Mouse (Mus musculus): ENCODE data around the gene Slc25a38. TPM values are rescaled to one million over a fixed set of nuclear protein-coding genes. Genes with fewer than 3 reads are reported as not detected.
"Not testable (repeated sequence)": the region's sequence is repeated elsewhere in the genome, so short reads cannot be mapped to it uniquely, and the experiment has no call there.

Gene Slc25a38
- total RNA-seq, 2 experiments from 2014 or later, result 28.1 to 29.0 TPM

DNA sequence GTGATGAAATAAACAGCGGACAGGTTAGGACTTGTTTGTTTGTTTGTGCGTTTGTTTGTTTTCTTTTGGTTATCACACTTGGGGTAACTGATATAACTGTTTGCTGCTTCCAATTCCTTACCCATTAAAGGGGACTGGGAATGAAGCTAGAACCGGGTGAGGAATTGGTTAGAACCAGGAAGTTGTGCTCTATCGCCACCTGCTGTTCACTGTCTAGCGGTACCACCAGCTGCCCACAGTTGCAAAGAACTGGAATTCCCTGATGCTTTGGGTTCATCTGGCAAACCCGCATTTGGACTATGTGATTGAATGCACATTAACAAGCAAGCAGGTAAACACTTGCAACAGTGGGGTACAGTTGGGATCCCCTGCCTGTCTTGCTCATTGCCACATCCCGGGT, 11.5 kb upstream of the Slc25a38 start:
- DNase-seq (ENCODE audit: low spot score in 2 of 2), result peak; percentile 42 to 82

DNA sequence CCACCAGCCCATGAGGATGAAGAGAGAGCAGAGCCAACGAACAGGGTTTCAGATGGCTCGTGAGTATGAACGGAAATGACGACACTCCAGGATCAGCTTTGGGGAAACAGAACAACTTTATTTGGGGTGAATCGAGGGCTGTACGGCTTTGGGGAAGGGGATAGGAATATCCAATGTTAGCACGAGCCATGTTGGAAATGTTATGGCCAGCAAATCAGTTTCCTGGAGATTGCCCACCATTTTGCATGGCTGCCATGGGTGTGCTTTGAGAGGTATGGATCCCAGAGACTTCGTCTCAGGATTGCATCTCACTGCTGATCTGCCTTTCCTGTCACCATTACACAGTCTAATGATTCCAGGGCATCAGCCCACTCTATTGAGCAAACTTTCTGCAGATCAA, 10.9 kb upstream of the Slc25a38 start:
- no peak for DNase-seq (ENCODE audit: low spot score in 2 of 2)

DNA sequence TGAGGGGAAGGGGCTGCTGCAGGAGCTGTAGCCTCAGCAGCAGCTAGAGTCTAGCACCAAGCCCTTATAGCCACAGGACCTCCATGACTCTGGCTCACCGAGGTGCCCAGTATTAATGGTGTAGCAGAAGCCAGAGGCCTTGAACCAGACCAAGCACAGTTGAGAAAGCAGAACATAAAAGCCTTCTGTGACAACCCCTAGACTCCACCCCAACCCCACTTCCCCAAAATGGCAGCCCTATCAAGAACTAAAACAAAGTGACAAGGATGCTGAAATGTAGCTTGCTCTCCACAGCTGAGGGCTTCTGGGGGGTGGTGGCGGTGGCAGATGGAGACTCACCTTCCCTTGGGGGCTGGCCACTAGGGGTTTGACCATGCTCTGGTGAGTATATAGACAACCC, 9.0 kb upstream of the Slc25a38 start:
- DNase-seq (ENCODE audit: low spot score in 2 of 2), result no peak

DNA sequence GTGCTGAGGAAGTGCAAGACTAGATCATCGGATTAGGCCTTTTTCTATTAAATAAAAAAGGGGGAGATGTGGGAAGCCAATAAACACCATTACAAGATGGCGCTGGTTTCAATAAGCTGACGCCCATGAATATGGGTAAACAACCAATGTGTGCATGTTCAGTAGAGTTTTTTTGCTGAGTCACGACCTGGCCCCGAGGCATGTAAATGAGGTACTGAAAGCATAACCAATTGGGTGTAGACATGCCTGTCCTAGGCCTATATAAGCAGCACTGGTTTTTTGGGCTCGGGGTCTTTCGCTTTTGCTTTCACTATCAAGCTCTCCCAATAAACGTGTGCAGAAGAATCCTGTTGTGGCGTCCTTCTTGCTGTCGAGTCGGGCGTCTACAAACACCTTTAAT, 1.2 kb upstream of the Slc25a38 start:
- DNase-seq (ENCODE audit: low spot score in 2 of 2), result not testable (repeated sequence)

DNA sequence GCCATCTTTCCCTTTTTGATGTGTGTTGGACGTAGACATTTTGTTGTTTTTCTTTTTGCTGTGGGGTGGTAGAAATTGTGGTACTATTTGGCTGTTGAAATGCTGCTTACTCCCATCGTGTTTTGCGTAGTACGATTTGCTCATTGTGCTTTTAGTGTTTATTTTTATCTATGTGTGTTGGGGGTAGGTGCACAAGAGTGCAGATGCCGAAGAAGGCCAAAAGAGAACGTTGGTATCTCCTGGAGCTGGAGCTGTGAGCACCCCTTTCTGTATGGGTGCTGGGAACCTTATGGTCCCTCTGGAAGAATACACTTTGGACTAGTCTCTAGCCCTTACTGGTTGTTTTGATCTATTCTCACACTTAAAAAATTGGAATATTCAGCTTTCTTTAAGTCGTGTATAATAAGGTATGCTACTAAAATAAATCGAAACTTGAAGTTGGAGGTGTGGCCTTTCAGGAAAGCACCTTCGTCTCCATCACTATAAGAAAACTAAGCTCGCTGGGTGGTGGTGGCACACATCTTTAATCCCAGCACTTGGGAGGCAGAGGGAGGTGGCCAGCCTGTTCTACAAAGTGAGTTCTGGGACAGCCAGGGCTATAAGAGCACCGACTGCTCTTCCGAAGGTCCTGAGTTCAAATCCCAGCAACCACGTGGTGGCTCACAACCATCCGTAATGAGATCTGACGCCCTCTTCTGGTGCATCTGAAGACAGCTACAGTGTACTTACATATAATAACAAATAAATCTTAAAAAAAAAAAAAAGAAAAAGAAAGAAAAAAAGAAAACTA, 1.2 kb downstream of the Slc25a38 start:
- DNase-seq (ENCODE audit: low spot score in 2 of 2), result no peak

DNA sequence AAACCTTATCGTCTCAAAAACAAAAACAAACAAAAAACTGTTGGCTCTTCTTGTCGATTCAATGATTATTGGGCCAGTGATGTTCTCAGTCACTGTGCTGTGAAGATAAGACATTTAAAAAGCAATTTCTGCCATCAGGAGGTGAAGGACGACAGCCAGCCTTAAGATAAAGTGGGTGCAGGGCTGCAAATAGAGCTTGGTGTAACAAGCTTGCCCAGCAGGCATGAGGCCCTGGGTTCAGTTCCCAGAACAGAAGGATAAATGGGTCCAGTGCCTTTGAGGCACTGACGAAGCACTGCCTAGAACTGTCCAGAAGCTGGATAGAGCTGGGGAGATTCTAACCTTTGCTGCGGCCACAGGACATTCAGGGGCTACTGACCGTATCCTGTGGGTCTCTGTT, 2.3 kb downstream of the Slc25a38 start:
- no peak for DNase-seq (ENCODE audit: low spot score in 2 of 2)

DNA sequence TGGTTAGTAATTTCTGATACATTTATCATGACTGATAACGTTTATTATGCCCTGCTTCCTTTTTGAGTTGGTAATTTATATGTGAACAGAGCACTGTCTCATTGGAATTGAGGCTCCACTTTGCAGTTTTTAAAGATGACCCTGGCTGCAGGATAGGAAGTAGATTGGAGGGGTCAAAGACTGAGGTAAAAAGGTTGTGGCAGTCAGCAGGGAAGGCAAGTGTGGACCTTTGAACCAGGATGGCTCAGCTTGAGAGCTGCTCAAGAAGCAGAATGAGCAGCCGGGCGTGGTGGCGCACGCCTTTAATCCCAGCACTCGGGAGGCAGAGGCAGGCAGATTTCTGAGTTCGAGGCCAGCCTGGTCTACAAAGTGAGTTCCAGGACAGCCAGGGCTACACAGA, 3.3 kb downstream of the Slc25a38 start:
- no peak for DNase-seq (ENCODE audit: low spot score in 2 of 2)

DNA sequence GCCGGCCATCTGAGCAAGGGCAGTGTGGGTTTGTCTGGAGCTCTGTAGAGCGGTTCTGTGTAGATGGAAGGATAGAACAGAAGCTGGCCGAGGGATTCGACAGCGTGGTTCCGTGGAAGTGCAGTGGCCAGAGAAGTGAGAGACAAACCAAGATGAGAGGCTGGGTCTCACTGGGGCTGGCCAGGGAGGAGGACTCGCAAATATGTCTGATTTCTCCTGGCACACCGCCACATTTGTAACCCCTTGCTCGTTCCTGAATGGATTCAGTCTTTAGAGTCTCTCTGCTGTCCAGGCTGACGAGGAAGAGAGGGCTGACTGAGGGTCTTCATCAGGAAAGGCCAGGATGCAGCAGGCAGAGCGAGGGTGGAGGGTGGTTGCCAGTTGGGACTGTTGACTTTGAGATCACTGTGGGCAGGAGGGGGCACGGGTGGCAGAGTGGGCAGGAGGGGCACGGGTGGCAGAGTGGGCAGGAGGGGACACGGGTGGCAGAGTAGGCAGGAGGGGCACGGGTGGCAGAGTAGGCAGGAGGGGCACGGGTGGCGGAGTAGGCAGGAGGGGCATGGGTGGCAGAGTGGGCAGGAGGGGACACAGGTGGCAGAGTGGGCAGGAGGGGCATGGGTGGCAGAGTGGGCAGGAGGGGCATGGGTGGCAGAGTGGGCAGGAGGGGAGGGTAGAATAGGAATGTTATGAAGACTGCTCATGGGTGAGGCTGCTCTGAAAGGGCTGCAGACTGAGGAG, 4.0 kb downstream of the Slc25a38 start:
- DNase-seq (ENCODE audit: low spot score in 2 of 2), result no peak

DNA sequence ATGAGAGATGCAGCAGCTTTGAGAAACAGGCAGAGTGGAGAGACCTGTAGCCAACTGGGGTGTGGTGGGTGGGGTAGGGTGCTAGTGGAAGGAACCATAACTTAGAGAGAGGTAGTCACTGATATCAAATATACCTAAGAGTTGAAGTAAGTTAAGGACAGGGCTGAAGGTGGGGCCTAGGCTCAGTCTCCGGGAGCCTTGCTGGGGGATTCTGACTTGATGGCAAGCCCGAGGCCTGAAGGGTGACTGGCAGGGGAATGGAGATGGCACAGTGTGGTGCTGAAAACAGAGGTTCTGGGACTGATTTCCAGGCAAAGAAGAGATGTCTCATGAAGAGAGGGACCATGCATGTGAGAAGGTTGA, 4.6 kb downstream of the Slc25a38 start:
- DNase-seq (ENCODE audit: low spot score in 2 of 2), result no peak

DNA sequence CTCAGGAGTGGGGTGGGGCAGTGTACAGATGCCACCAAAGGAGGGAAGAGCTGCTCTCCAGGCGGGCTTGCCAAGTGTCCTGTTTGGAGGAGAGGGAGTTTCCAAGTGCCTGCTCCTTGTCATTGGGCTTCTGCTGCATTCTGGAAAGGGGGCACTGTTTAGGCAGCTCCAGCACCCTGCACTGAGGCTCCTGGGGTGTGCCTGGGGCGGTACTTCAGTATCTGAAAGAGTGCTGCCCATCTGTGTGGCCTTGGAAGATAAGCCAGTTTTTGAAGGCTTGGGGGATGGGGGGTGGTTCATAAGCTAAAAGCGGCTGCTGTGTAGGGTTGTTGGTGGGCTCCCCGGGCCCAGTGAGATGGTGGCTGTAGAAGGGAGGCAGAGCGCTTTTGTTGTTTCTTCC, 5.4 kb downstream of the Slc25a38 start:
- DNase-seq (ENCODE audit: low spot score in 2 of 2), result no peak

DNA sequence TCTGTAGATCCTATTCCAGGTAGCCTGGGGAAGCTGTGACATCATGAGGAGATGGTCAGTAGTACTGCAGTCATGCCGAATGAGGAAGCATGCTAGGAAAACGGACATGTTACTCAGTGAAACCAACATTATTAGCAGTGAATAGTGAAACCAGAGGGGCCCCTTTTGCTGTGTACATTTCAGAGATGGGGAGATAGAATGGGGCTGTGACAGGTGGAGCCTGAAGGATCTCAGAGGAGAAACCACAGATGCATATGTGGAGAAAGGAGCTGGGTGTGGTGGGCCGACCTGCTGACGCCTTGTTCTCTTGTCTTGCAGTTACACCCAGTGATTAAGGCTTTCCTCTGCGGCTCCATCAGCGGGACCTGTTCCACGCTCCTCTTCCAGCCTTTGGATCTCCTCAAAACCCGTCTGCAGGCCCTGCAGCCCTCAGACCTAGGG, 6.0 kb downstream of the Slc25a38 start:
- DNase-seq (ENCODE audit: low spot score in 2 of 2), result no peak

DNA sequence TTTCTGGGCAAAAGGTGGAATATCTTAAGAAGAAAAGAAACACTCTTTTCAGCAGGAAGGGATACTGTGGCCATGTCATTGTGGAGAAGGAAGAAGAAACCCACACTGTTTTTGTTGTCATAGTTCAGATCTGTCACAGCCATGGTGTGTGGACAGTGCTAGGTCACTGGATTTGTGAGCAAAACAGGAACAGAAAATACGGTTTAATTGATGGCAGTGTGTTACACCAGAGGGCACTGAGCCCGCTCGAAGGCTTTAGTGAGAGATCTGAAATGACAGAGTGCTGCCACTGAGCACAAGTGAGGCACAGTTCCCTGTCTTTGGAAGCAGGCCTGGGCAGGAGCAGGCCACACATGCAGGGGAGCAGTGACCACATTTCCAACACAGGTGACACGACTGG, 8.0 kb downstream of the Slc25a38 start:
- DNase-seq (ENCODE audit: low spot score in 2 of 2), result no peak

DNA sequence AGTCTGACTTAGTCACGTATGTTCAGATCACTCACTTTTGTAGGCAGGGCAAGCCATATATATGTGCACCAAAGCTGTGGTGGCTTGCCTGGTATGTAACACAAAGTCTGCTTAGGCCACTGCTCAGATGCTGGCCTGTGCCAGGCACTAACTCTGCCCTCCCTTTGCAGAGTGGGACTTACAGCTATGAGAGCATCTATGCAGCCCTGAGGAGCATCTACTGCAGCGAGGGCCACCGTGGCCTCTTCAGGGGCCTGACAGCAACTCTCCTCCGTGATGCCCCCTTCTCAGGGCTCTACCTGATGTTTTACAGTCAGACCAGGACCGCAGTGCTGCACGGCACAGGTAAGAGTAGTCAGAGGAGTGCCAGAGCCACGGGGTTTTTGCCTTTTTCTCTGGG, 10.3 kb downstream of the Slc25a38 start:
- DNase-seq (ENCODE audit: low spot score in 2 of 2), result no peak

DNA sequence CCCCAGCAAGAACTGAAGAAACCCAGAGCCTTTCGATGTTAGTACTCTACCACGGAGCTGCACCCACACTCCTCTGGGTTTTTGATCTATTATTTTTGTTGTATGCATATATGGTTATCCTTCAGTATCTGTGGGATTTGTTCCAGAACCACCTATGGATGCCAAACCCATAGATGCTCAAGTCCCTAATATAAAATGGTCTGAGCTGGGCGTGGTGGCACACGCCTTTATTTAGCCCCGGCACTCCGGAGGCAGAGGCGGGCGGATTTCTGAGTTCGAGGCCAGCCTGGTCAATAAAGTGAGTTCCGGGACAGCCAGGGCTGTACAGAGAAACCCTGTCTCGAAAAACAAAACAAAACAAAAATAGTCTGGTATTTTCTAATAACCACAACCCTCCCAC, 16.7 kb downstream of the Slc25a38 start:
- no peak for DNase-seq (ENCODE audit: low spot score in 2 of 2)

DNA sequence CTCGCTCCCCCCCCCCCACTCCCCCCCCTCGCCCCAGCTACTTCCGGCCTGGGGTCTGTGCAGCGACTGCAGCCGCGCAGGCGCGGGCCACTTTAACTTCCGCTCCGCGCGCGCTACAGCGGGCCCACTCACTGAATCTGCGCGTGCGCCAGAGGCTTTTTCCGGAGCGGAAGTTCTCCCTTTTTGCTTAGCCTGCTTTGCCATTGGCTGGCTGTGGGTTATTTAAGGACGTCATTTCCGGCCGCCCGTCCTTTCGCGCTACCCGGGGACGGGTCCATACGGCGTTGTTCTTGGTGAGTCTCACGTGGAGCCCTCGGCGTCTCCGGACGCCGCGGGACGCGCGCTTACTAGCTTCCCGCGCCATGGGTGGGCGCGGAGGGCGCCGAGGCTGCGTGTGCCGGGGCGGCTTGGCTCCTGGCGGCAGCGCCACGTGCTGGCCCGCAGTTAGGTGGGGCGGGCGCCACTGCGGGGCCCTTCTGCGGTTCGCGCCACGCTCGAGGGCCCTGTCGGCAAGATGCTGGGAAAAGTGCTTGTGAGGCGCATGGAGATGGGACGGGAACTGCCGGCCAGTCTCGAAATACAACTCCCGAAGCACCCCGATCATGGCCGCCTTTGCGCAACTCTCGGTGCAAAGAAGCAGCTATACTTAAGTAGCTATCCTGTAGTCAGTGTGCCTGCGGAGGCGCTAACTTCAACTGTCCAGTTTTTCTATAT, 17.5 kb downstream of the Slc25a38 start, which contains the start of gene Rpsa:
Rpsa (plus strand) TSS at position 152 of the 714 bp plus-strand sequence.
- peak; percentile 97 for DNase-seq (ENCODE audit: low spot score in 2 of 2)

DNA sequence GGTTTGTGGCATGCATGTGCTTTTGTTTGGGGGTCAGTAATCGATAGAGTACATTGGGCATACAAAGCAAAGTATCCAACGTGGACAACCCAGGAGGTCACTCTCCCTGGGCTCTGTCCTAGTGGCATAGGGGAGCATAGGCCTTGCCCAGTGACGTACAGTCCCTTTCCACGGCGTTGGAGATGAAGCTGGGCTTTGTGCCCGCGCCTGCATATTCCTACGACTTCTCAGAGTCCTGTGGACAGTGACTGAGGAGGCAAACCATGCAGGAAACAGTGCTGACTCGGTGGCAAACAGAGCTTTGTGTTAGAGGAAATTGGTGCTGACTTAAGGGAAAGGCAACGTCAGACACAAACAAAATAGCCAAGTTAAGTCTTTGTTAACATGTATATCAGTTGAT, 19.1 kb downstream of the Slc25a38 start:
- DNase-seq (ENCODE audit: low spot score in 2 of 2), result no peak

DNA sequence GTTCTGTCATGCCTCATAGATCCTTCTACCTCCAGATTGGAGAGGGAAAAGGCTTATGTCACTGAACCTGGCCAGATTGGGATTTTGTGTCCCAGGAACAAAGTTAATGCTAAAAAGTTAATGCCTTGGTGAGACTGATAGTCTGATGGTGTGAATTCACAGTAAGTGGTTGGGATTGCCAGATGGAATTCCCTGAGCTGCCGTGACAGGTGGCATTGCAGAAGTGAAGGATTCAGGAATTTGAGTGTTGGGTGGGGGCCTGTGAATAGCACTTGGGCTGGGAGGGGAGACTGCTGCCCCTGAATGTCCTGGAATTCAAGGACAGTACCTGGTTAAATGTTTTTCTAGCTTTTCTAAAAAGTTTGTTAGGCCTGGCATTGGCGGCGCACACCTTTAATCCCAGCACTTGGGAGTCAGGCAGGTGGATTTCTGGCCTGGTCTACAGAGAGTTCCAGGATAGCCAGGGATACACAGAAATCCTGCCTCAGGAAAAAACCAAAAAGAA, 21.7 kb downstream of the Slc25a38 start:
- no peak for DNase-seq (ENCODE audit: low spot score in 2 of 2)

DNA sequence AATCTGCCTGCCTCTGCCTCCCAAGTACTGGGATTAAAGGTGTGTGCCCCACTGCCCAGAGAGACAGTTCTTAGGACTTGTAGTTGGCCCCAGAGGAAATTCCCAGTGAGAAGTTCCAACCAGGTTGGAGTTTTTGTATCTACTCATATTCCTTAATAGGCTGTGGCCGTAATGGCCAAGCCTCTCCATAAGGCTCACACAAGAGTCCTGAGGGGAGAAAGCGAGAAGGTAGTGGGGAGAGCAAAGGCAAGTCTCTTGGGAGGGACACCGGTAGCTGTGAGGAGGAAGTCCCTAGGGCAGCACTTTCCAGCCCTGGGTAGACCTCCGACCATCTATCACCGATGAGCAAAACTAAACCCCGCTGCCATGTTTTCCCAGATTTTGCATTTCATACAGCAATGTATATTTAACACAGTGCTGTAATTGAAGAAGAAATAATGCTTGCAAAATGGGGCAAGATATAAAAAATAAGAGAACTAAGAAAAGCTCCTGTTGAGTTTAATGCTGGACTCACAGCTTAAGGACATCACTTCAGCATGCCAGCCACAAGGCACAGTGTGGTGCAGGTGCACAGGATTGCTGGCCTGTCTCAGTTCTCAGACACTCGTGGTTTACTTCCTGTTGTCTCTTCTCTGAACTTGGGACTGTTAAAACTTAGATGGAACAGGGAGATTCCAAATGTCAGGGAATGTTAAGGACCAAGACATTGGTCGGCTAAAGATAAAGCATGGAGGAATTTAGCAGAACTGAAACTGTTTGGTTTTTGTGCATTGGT, 23.0 kb downstream of the Slc25a38 start:
- no peak for DNase-seq (ENCODE audit: low spot score in 2 of 2)

DNA sequence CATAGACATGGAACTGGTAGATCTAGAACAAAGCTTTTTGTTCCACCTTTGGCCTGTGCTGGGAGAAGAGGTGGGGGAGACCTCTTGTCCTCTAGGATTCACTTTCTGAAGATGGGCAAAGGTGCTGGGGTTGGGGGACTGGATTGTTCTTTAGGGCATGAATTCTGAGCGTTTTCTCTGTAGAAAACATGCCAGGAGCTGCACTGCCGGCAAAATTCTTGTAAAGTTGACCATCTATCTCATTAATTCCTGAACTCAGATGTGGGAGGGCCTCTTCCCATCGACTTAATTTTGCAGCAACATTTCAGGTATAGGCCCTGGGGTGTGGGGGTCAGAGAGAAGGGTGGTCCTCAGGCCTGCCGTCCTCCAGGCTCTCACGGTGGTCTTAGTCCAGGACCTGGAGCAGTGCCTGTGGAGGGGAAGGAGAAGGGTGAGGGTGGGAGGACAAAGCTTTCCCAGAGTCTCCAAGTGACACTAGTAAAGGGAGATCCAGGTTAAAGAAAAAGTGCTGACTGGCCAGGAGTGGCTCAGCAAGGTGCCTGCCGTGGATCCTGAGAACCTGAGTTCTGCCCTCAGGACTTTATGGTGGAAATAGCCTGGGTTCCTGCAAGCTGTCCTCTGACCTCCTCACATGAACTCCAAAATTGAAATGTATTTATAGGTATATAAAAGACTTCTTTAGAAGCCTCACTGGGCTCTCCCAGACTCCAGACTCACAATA, 23.7 kb downstream of the Slc25a38 start:
- no peak for DNase-seq (ENCODE audit: low spot score in 2 of 2)

DNA sequence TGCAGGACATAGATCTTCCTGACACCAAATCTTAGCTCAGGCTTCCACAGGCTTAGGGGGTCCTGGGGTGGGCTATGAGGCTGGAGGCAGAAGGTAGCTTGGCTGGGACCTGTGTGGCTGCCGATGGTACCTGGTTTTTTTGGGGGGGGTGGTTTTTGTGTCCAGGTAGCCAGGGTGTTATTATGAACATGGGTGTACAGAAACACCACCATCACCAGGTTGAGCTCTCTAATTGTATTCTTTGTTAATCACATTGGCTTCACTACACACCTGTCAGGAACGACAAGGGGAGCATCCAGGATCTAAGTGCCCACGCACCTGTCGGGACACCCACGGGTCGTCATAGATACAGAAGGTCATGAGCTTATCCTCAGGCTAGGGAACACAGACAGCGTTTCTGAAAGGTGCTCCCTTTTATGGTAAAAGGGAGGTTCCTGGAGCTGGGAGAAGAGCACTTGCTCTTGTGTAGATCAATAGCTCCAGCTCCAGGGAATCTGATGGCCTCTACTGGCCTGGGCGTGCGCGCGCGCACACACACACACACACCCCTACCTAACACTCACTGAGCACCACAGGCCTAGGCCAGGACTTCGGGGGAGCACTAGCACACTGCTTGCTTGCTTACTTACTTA, 24.5 kb downstream of the Slc25a38 start:
- no peak for DNase-seq (ENCODE audit: low spot score in 2 of 2)

Measured in layer of hippocampus, adult 18-20 months (tissue).